Mouse (Mus musculus): ENCODE measurements around the gene Mrvi1.
"Not testable (repeated sequence)": the region's sequence is repeated elsewhere in the genome, so short reads cannot be mapped to it uniquely, and the experiment has no call there.

The Mrvi1 gene

GRCm38 (mm10) chr7:110935815-110936762, 46.2 kb downstream of the Mrvi1 start:
- DNase-seq, result peak in 1 of 2 experiments; percentile 53

DNA sequence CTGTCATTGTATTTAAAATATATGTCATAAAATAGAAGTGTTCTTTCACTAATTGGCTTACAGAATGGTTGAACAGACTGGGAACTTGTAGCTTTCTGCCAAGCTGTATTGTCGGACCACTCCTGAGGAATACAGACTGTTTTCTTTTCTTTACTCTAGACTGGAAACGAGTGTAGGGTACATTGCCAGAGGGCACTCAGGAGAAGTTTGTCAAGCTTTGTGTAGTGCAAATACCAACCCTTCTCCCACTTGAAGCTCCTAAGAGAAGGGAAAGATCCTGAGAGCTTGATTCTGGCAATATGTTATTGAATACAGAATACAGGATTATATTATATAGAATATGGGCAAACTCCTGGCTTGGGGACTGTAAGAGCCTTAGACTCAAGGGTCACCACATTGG, 48.3 kb downstream of the Mrvi1 start:
- no peak for DNase-seq

- no peak for DNase-seq
These were observed 48.9 kb downstream of the Mrvi1 start for GRCm38 (mm10) chr7:110933329-110933728.

- DNase-seq, result peak in 1 of 2 experiments; percentile 75
These were observed 52.0 kb downstream of the Mrvi1 start for GRCm38 (mm10) chr7:110930118-110930854.

- no peak for DNase-seq
These were observed 55.7 kb downstream of the Mrvi1 start for GRCm38 (mm10) chr7:110926562-110926961.

GRCm38 (mm10) chr7:110920331-110921261, 61.7 kb downstream of the Mrvi1 start:
- DNase-seq, result peak; percentile 65 to 67

GRCm38 (mm10) chr7:110919721-110920120, 62.5 kb downstream of the Mrvi1 start:
- peak; percentile 50 to 58 for DNase-seq

- no peak for DNase-seq
These were observed 66.3 kb downstream of the Mrvi1 start for GRCm38 (mm10) chr7:110915913-110916312.

- DNase-seq, result no peak
These were observed 67.7 kb downstream of the Mrvi1 start for GRCm38 (mm10) chr7:110914531-110914930.

GRCm38 (mm10) chr7:110913754-110914153, 68.5 kb downstream of the Mrvi1 start:
- no peak for DNase-seq

- no peak for DNase-seq
These were observed 73.8 kb downstream of the Mrvi1 start for GRCm38 (mm10) chr7:110908209-110909144.

GRCm38 (mm10) chr7:110906566-110906965, 75.7 kb downstream of the Mrvi1 start:
- no peak for DNase-seq

- DNase-seq, result peak; percentile 70 to 84
These were observed 79.0 kb downstream of the Mrvi1 start for GRCm38 (mm10) chr7:110903226-110903625.

GRCm38 (mm10) chr7:110897202-110897601, 85.1 kb downstream of the Mrvi1 start:
- no peak for DNase-seq

DNA sequence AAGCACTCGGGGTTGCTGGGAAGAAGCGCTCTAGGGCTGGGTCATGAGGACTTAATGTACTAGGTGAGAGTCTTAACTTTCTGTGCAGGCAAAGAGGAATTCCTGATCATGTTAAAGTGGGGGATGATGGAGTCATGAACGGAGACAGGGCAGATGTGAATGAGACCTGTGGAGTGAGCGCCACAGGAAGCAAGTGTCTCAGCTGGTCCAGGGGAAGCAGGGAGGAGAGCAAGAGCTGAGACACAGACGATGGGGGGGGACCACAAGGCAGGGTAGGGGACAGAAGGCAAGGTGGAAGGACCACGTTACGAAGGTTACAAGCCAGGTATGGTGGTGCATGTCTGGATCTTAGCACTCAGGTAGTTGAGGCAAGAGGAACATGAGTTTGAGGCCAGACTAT, 85.8 kb downstream of the Mrvi1 start:
- DNase-seq, result no peak

- DNase-seq, result not testable (repeated sequence)
These were observed 86.5 kb downstream of the Mrvi1 start for GRCm38 (mm10) chr7:110895772-110896171.

GRCm38 (mm10) chr7:110894673-110895072, 87.6 kb downstream of the Mrvi1 start:
- no peak for DNase-seq

DNA sequence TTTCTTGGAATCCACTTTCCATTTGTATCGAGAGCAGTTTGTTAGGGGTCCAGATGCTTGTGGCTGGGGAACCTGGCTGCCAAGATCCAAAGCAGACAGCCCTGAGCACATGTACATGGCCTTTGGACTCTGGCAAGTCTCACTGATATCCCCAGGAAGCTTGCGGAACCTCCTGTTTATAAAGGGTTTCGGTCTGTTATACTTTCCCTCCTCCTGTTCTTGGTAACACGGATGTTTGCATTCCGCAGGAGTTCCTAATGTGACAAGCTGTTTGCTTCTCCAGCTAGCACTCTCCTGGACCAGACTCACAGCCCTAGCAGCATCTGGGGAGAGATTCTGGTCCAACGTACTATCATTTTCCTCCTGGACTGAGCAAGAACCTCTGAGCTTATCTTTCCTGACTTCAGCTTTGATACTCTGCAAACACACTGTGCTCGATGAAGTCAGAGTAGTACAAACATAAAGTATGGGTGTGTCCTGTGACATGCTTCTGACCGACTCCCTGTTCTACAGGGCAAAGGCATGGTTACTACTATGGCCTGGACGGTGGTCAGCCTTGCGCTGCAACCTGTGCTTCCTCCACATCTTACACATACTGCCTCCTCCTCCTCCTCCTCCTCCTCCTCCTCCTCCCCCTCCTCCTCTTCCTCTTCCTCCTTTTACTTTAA, 88.2 kb downstream of the Mrvi1 start:
- peak; percentile 60 to 67 for DNase-seq

- DNase-seq, result peak in 1 of 2 experiments; percentile 38
These were observed 90.7 kb downstream of the Mrvi1 start for GRCm38 (mm10) chr7:110891501-110891986.

- DNase-seq, result no peak
These were observed 100.4 kb downstream of the Mrvi1 start for GRCm38 (mm10) chr7:110881746-110882333.

Data from lung, postnatal 4 days (tissue).